Mouse (Mus musculus): ENCODE data around the gene Fbxo11. TPM values are rescaled to one million over a fixed set of nuclear protein-coding genes. Genes with fewer than 3 reads are reported as not detected.

Fbxo11 gene
- 10 to 100 TPM; 40.7 to 41.4 TPM for total RNA-seq (2021)
- long read RNA-seq, experiment 1, full-length matches to known transcripts = 4 of 8 reads
- long read RNA-seq, experiment 1, partial matches to known transcripts = 2 of 8 reads
- long read RNA-seq, experiment 1, other reads (novel, unspliced or antisense) = 2 of 8 reads
- long read RNA-seq, experiment 2, full-length matches to known transcripts = 4 of 10 reads
- long read RNA-seq, experiment 2, partial matches to known transcripts = 2 of 10 reads
- long read RNA-seq, experiment 2, other reads (novel, unspliced or antisense) = 4 of 10 reads

DNA sequence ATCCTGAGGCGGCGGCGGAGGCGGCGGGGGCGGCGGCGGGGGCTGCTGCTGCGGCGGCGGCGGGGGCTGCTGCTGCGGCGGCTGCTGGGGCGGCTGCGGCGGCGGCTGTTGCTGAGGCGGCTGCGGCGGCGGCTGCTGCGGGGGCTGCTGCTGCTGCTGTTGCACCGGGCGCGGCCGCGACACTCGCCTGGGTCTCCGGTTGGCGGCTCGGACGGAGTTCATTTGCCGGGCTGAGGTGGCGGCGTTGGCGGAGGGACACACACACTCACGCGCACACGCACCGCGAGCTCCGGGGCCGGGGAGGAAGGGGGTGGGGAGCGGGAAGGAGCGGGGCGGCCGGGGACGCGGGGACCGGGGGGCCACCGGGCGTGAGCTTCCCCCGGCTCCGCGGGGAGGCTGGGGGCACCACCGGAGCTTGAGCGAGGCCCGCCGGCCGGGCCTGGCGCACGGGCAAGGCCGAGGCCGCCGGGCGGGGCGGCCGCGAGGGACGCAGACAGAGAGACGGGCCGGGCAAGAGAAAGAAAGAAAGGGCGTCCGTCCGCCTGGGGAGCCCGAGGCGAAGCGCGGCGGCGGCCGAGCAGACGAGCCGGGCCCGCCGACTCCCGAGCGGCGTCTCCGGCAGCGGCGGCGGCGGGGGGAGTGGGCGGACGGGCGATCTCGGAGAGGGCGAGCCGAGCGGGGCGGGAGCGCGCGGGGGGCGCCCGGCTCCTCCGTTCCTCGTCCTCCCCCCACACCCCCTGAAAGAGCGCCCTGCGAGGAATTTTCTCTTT is at the start of gene Fbxo11:
Gene Fbxo11, minus strand, starts transcription at position 261 of the 770 bp plus-strand sequence.
- intact Hi-C loops (cut with DNase I) = loop anchor here (10.0 kb wide), 1 partner anchor 380 kb away; the partner anchor contains the start of gene Foxn2
- peak; percentile 65 to 71 for DNase-seq

DNA sequence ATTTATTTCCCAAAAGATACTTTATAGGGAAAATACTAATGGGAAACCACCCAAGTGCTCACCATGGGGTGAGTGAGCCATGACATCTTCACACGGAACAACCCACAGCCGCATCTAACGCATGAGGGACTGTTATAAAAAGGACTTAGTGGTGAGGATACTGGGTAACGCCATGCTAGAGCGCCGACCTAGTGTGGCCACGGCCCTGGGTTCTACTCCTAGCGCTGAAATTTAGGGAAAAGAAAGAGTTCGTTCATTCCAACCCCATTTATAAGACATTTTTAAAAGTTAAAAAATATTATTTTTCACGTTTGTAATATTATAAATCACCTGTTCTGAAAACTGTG is 48.8 kb upstream of the Fbxo11 start:
- DNase-seq = no peak
- intact Hi-C loops (cut with DNase I) = no loop called here

DNA sequence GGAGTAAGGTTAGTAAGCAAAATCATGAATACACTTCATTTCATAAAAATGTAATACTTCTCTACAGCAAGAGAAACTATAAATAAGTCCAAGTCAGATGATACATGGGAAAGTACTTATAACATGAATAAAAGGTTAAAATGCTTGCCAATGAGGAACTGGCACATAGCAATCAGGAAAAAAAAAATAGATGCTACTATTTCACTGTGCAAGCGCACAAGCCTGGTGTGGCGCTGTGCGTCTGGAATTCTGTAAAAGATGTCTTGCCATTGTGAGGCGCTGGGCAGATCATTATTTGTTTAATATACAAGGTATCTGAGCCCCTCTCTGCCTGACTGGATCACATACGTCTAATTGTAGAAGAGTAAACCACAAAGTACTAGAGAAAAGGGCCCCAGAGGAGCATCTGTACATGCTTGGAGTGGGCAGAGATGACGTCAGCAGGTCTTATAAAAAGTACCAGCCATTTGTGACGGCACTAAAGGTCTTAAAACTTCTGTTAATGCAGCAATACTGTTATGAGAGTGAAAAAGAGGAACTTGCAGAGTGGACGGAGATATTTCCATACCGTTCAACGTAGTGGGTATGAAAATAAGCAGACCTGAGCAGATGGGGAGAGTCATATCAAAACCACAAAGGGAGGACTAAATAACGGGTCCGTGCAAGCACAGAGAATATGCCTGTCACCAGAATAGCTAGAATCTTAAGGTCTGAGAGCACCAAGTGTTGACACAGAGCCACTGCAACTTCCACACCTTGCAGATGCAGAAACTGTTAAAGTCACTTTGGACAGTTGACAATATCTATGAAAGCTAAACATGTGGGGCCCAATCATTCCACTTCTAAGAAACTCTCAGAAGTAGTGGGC is 48.2 kb upstream of the Fbxo11 start:
- intact Hi-C loops (cut with DNase I) = no loop called here
- no peak for DNase-seq

DNA sequence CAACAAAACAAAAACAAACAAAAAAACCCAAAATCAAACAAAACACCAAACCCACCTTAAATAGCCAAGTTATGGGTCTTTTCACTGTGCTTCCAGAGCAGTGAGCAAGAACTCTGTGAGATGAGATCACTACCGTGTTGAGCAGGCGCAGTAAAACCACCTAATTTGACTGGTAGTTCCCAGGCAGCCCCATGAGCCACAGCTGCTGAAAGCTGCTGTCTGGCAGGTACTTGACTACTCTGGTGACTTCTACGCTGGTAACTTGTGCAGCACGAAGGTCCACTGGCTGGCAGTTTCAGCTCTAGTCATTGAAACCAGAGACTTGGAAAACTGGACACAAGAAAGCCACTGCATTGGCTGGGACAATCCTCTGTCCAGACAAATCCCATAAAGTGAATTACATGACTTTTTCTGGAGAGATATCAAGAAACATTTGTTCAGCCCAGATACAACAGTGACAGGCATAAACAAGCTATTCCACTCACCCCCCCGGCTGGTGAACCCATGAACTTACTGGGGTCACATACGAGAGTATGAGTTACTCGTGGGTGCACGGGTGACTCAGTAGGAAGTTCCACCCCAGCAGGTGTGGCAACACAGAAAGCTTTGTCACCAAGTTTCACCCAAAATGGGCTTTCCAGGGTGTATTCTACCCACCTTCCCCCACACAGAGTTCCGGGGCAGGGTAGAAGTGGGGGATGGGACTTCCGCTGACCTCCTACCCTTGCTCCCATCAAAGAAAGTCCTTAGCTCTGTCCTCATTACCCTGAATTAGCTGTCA is 47.0 kb upstream of the Fbxo11 start:
- no peak for DNase-seq
- intact Hi-C loops (cut with DNase I) = no loop called here

DNA sequence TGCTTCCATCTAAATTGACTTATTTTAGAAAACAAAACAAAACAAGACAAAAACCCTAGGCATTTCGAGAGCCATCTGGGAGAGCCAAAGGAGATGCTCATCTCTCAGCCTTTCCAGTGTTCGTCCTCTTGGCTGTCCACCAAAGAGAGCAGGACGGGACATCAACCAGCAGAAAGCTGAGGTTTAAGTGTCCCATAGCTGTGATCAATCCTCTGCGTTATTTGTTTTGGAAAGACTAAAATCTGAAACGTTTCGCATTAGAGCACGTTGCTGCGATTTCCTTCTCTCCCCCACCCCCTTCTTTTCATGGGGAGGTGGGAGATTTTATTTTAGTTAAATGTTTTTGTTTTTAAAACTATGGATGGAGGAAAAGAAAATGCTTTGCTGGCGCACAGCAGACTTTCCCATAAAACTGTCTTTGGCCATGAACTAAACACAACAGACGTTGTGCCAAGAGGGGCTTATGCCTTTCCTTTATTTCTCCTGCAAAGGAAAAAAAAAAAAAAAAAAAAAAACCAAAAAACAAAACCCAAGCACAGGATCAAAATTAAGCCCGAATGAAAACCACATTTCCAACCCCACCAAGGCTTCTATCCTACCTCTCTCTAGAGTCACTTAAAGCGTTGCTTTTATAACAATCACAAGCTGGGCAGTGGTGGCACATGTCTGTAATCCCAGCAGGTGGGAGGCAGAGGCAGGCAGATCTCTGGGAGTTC is 46.1 kb upstream of the Fbxo11 start:
- DNase-seq = no peak
- intact Hi-C loops (cut with DNase I) = no loop called here

DNA sequence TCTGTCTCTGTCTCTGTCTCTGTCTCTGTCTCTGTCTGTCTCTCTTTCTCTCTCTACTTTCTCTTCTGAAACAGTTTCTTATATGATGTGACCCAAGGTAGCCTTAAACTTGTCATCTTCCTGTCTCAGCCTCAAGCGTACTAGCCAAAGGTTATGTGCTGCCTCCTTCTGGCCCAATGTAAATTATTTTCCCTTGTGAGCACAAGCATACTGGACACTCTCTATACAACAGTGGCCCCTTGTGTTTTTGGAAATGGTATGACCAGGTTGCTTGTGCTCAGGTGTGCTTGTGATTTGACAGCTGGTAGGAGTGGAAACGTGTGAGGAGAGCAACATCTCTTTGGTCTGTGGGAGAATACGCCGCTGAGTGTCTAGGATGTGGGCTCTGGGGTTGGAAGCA is 42.6 kb upstream of the Fbxo11 start:
- intact Hi-C loops (cut with DNase I) = no loop called here
- no peak for DNase-seq

DNA sequence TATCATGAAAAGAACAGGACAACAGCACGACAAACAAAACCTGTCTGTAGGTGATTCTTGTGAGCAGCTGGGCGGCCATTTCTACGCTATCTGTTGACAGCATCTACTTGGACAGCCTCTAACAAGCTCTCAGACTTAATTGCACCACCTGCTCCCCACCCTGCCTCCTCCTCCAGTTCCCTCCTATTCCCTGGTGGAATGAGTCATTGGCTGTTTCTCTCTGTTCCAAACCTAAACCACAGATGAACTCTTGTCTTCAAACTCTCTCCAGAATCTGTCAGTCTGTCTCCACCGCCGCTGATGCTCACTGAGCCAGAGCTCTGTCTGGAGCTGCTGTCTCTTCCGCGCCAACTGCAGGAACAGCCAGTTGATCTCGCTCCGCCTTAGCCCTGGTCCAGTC is 41.3 kb upstream of the Fbxo11 start:
- intact Hi-C loops (cut with DNase I) = no loop called here
- no peak for DNase-seq

DNA sequence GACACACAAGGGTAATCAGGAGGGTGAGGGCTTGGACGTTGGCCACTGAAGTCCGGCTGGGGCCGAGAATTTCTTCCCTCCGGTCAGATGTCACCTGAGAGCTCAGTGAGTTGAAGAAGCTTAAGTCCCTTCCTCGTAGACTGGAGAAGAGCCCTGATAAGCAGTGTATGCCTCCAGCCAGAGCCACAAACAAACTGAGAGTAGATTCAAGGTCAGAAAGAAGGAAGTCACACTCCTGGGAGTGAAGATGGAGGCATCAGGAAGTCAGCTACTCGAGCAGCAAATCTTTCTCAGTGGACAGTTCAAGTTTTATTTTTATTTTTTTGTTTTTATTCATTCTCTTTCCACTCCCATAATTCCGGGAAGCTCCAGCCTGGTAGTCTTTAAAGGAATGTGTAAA is 37.5 kb upstream of the Fbxo11 start:
- DNase-seq = no peak
- intact Hi-C loops (cut with DNase I) = no loop called here

DNA sequence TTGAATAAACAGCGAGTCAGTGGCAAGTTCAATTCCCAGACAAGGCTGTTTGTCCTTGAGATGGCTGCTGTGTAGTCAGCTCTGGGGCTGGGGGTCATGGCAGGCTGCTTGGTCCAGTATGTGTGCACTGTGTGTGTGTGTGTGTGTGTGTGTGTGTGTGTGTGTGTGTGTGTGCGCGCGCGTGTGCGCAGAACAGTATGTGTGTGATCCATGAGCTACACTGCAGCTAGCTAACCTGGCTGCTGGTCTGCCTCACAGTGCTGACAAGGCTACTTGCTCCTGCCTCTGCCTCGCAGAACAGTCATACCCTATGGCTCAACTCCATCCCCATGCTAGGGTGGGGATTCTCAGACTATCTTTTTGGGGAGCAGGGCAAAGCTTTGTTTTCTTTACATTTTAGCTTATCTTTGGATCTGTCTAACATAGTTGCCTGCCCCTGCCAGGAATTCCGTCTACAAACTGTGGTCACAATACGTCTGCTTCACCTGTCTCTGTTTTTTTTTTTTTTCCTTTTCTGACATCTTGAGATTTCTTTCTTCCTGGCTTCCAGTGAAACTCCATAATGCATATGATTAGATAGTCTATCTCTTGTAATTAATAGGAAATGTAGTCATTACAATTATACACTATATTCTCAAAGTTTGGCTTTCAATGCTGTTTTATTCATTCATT is 33.2 kb upstream of the Fbxo11 start:
- no peak for DNase-seq
- intact Hi-C loops (cut with DNase I) = no loop called here

DNA sequence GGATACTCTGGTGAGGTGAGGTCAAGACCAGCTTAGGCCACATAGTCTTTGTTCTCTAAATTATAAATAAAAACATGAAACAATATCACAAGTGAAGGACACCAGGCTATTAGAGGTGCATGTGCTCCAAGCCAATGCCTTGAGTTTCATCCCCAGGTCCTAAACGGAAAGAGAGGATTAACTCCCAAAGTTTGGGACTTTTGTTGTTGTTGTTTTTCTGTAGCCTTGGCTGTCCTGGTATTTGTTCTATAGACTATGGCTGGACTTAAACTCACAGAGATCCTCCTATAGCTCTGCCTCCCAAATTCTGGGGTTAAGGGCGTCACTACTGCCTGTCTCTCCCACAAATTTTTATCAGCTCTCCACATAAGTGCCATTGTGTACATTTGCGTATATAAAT is 32.5 kb upstream of the Fbxo11 start:
- DNase-seq = no peak
- intact Hi-C loops (cut with DNase I) = no loop called here

DNA sequence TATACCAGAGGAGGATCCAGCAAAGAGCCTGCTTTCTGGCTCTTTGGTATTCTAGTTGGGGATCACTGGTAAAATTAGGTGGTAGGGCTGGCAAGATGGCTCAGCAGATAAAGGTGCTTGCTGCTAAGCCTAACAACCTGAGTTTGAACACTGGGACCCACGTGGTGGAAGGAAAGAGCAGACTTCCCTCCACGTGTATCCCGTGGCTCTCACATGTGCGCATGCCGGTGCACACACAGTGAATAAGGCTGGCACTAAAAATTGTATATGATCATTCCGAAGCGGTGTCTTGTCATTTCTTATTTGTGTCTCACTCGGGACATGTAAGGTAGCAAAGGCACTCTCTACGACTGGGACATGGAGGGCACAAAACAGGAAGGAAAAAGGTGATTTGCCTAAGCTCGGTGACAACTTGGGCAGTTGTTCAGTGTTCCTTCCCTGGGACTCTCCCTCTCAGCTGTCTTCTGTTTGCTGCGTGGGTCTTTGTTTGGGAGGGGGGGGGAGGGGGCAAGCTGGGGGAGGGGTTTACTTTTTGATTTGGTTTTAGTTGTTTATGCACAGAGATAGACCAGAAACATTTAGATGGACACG is 31.8 kb upstream of the Fbxo11 start:
- DNase-seq = no peak
- intact Hi-C loops (cut with DNase I) = no loop called here

DNA sequence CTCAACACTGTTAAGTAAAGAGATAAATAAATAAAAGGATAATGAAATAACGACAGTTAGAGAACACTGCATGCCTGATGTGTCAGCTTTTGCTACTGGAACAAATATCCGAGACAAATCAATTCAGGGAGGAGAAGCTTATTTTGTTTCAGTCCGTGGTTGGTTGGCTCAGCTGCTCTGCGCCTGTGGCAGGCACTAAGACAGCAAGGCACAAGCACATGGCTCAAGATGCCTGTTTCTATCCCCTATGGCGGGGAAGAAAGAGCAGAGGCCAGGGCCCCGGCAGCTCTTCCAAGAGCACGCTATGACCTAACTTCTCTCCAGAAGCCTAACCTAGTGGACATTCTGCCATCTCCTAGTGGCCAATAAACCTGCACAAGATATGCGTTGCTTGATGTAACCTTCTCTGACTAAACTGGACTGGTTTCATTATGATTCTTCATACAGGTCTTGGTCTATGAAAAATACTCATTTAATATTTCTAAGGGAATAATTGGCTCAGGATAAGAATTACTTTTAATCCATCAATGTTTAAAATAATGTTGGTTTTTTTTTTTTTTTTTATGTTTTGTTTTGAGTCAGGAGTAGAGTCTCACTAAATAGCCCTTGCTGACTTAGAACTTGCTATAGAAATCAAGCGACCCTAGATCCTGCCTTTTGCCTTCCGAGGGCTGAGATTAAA is 30.6 kb upstream of the Fbxo11 start:
- intact Hi-C loops (cut with DNase I) = no loop called here
- DNase-seq = no peak

DNA sequence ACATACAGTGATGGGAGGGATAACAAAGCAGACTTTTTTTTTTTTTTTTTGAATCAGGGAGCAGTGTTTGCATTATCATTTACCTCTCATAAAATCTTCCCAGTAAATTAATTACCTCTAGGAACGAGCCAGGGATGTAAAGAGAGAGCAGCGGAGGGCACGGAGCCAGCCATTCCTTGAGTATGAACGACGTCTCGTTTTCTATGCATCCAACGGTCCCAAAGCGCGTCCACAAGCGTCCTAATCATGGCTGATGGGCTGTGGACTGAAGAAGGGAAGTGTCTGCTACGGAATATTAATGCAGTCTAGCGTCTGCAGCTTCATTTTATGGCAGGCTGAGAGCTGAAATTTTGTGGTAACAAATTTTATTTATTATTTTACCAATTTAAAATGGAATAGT is 29.2 kb upstream of the Fbxo11 start:
- intact Hi-C loops (cut with DNase I) = no loop called here
- no peak for DNase-seq

DNA sequence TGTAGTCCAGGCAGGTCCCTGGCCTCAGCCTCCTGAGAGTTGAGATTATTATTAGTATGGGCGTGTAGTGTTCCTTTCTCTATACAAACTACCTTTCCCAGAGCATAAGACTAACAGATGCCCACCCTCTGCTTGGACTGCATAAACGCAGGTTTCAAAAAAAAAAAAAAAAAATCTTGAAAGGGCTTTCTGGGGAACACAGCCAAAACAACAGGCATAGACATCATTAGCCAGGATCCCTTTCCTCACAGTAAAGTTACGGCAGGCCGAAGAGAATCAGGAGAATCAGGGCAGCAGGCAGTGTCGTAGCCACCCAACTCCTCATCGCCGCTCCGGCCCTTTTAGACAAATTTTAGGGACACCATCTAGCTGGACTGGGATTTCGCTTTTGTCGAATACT is 28.7 kb upstream of the Fbxo11 start:
- intact Hi-C loops (cut with DNase I) = no loop called here
- no peak for DNase-seq

DNA sequence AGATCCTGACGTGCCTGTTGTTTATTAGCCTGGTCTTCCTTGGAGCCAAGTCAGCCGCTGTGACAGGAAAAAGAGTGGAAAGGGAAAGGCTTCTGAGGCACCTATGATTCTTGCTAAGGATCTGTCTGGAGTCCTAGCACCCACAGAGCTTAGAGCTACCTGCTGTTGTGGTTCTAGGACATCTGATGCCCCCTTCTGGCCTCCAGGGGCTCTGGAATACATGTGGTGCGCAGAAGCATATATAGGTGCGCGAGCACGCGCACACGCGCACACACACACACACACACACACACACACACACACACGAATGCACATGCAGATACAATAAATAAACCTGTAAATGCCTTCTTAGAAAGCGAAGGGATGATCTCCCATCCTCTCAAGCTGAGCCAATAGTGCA is 20.9 kb upstream of the Fbxo11 start:
- DNase-seq = no peak
- intact Hi-C loops (cut with DNase I) = no loop called here

DNA sequence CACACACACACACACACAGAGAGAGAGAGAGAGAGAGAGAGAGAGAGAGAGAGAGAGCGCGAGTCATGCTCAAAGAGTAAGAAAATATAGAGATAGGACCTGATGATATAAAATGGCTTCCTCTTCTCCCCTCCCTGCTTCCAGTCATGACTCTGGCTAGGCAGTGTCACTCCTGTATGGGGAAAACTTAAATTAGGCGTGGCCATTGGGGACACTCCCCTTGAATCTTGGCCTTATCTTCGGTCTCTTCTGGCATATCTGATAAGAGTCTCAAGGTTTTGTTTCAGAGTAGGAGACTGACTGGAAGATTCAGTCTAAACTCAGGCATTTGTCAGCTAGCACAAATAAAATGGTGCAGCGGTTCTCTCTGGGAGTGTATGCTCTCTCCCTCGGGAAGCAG is 16.4 kb upstream of the Fbxo11 start:
- no peak for DNase-seq
- intact Hi-C loops (cut with DNase I) = no loop called here

DNA sequence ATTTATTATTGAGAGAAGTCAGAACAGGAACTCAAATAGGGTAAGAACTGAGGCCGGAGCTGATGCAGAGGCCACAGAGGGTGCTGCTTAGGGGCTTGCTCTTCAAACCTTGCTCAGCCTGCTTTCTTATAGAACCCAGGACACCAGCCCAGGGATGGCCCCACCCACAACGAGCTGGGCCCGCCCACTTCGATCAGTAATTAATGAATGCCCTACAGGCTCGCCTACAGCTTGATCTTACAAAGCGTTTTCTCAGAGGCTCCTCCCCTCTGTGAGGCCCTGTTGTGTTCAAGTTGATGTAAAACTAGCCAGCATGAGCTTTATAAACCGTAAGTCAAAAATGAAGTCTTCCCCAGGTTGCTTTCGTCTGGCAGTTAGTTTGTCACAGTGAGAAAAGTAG is 14.7 kb upstream of the Fbxo11 start:
- intact Hi-C loops (cut with DNase I) = no loop called here
- no peak for DNase-seq

DNA sequence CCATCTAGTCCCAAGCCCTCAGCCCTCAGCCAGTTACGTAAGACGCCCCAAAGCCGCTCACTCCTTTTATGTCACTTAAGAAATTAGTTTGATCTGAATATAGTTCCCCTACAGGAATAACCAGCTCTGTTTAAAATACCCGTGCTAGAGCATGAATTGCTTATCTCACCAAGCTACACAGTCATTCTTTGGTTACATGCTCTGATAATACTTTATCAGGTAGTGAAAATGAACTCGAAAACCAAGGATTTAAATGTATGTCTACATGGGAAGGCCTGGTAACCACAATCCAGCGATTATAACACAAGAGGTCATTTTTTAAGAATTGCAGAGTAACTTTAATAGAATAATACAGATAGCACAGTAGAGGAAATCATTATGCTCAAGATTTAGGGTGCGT is 7.0 kb upstream of the Fbxo11 start:
- intact Hi-C loops (cut with DNase I) = no loop called here
- DNase-seq = no peak
